Mouse (Mus musculus) embryonic facial prominence, embryonic 13.5 days (tissue): ENCODE results near the gene Gm28035. TPM values are rescaled to one million over a fixed set of nuclear protein-coding genes. Genes with fewer than 3 reads are reported as not detected.

Experiments used
- ATAC-seq: fragments of 200-750 bp; cut with Nextera tagmentation; 2 replicates; pipeline ENCODE4 v1.8.0; 2017; ENCODE audit warnings: low read depth; ENCODE audit not compliant: insufficient number of reproducible peaks, insufficient read depth, low FRiP score, low TSS enrichment
- H3K27ac ChIP-seq: fragments of 300-500 bp; sonication (generic); 2 replicates; pipeline ENCODE4 v1.5.1; 2015; ENCODE audit warnings: moderate library complexity, mild to moderate bottlenecking, inconsistent platforms
- H3K27me3 ChIP-seq: fragments of 300-500 bp; sonication (generic); 2 replicates; pipeline ENCODE4 v1.6.1; 2015; ENCODE audit warnings: mild to moderate bottlenecking, inconsistent platforms
- H3K36me3 ChIP-seq: fragments of 300-500 bp; sonication (generic); 2 replicates; pipeline ENCODE4 v1.6.1; 2015; ENCODE audit warnings: mild to moderate bottlenecking, inconsistent platforms
- H3K4me1 ChIP-seq: fragments of 300-500 bp; sonication (generic); 2 replicates; pipeline ENCODE4 v1.6.1; 2015; ENCODE audit warnings: inconsistent platforms
- H3K4me2 ChIP-seq: fragments of 300-500 bp; sonication (generic); 2 replicates; pipeline ENCODE4 v1.6.1; 2015; ENCODE audit warnings: moderate library complexity, mild to moderate bottlenecking, inconsistent platforms
- H3K4me3 ChIP-seq: fragments of 300-500 bp; sonication (generic); 2 replicates; pipeline ENCODE4 v1.5.1; 2015; ENCODE audit warnings: mild to moderate bottlenecking, inconsistent platforms
- H3K9ac ChIP-seq: fragments of 300-500 bp; sonication (generic); 2 replicates; pipeline ENCODE4 v1.6.1; 2015; ENCODE audit warnings: mild to moderate bottlenecking, inconsistent platforms
- H3K9me3 ChIP-seq: fragments of 300-500 bp; sonication (generic); 2 replicates; pipeline ENCODE4 v1.6.1; 2016; ENCODE audit warnings: inconsistent platforms
- WGBS: fragments of 180-500 bp; shearing (Covaris S2); methylation state at CpG from one replicate; pipeline ENCODE4 v1.1.7; 2015; ENCODE audit warnings: mixed read lengths; 5-methylcytosine and 5-hydroxymethylcytosine counted together
- polyA plus RNA-seq: library from polyadenylated mRNA; unstranded; fragments of >200 nt; fragmentation: Nextera tagmentation; extraction: Ambion mirVana; gene quantifications from 2 replicates; pipeline ENCODE4 v1.2.1, GENCODE M21; 2015

Gm28035 gene
- polyA plus RNA-seq, 1 experiment from 2014 or later = 0.06 TPM

DNA sequence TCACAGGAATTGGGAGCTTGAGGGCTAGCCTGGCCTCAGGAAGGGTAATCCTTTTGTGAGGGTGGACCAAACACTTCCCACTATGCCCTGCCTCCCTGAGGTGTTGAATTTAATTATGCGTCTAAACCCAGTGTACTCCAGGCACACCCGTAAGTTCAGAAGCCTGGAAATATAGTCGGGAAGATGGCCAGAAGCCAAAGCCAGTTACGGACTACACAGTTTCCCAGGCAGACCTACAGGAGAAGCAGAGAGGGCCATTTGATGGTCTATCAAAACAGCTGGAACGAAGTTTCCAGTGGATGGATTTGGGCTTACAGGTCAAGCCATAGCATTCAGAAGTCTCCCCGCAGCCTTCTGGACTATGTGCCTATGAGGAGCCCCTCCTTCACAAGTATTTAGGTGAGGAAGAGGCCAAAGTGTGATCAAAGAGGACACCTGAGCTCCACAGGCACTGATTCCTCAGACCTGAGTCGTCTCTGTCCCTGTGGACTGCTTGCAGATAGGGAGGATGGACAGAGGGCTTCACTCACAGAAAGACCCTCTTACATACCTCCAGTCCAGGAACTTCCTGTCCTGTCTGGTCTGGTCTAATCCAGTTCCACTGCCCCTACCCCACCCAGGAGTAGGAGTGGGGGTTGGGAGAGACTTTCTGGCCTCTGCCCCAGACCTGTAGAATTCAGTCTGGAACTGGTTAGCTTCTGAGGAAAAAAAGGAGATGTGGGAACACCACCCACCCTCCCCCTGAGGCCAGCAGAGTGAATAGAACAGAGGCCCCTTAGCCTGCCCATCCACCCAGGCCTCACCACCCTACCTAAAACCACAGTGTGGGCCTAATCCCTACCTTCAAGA, 24.5 kb downstream of the Gm28035 start:
- Histone ChIP-seq H3K27me3 (no peaks in the 10 kb centered on the region), H3K9me3 (no peaks in the 10 kb centered on the region), H3K27ac (peak overlapping the region; percentile 87), H3K4me2 (no peak overlapping the region), H3K4me1 (peaks cover 41% of the 10 kb centered on the region), H3K9ac (peak overlapping the region; percentile 58; the same call in 1 of the 2 replicates), H3K36me3 (peaks cover 49% of the 10 kb centered on the region), H3K4me3 (no peak overlapping the region)
- 49% methylated on average over 7 of the region's 7 CpGs for WGBS
- ATAC-seq = no peak

DNA sequence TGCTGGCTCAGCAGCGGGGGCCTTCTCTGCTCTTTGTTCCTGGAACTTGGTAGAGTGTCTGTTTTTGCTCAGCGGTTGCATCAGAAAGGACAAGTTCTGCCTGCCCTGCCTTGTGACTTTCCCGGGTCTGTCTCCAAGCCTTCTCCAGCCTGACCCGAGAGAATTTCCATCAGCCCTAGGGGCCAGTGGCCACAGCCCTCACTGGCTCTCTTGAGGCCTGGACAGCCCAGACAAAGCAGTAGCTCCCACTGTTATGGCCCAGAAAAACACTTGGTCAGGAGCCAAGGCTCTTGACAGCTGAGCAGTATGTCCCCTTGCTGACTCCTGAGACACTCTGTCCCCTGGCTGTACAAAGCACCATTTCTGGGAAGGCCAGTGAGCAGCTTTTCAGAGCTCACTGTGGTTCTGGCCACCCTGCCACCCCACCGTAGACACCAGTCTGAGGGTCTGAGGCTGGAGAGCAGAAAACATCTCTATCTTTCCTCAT, 25.4 kb downstream of the Gm28035 start, which contains the start of gene Phyhd1:
Gene Phyhd1, plus strand, starts transcription at position 437 of the 487 bp plus-strand sequence.
- no peak within 1 kb of the TSS for H3K4me3 ChIP-seq
- H3K27ac ChIP-seq = peak within 1 kb of the TSS; percentile 87

DNA sequence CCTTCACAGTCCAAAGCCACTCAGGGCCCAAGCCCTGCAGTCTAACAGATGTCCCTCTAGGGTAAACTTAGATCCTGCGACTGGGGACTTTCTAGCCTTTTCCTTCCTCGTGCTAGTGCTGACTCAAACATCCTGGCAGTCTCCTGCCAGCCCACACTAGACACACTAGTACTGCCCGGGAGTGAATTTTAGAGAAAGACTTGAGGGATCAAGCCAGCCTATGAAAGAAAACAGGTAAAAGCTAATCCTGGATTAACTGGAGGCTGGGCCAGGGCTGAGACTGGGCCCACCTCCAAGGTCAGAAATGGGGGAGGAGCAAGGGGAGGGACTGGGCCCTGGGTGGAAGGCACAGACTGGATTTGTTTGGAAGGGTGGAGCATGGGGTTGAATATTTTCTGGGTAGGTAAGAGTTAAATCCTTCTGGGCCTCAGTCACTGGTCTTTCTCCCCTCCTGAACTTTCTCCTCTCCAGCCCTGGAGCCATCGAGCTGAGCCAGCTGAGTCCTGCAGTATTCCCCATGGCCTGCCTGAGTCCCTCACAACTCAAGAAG, 26.1 kb downstream of the Gm28035 start:
- Histone ChIP-seq H3K27ac (peak overlapping the region; percentile 87), H3K9ac (peak overlapping the region; percentile 58), H3K27me3 (no peaks in the 10 kb centered on the region), H3K9me3 (no peaks in the 10 kb centered on the region), H3K36me3 (peaks cover 34% of the 10 kb centered on the region), H3K4me1 (peaks cover 45% of the 10 kb centered on the region), H3K4me3 (no peak overlapping the region), H3K4me2 (0 out of 2 replicates have a peak overlapping the region, but pooled peaks have one; percentile 16)
- peak; percentile 56 for ATAC-seq
- WGBS = 21% methylated on average over 4 of the region's 4 CpGs

More for the DNA sequence above, 25.4 kb downstream of the Gm28035 start, which contains the start of gene Phyhd1:
- Histone ChIP-seq H3K27me3 (no peaks in the 10 kb centered on the region), H3K9me3 (no peaks in the 10 kb centered on the region), H3K4me2 (0 out of 2 replicates have a peak within 1 kb of the TSS, but pooled peaks have one; percentile 16), H3K36me3 (peaks cover 41% of the 10 kb centered on the region), H3K4me1 (peaks cover 45% of the 10 kb centered on the region), H3K9ac (peak within 1 kb of the TSS; percentile 58)
- 25% methylated on average over 5 of the region's 5 CpGs for WGBS
- ATAC-seq = no peak

DNA sequence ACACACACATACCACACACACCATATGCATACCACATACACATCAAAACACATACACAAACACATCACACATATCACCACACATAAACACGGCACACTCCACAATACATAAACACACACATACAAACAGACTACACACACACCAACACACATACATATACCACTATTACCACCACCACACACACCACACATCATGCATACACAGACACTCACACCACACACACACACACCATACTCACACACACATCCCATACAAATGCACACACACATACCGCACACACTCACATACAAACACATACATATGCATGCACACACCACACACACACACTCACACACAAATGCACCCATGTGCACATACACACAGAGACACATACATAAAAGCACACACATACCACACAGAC, 27.1 kb downstream of the Gm28035 start:
- Histone ChIP-seq H3K27me3 (no peaks in the 10 kb centered on the region), H3K9ac (no peak overlapping the region), H3K4me2 (no peak overlapping the region), H3K9me3 (no peaks in the 10 kb centered on the region), H3K4me3 (no peak overlapping the region), H3K27ac (no peak overlapping the region), H3K4me1 (peaks cover 45% of the 10 kb centered on the region), H3K36me3 (peaks cover 24% of the 10 kb centered on the region)
- no peak for ATAC-seq
- 94% methylated on average over 2 of the region's 2 CpGs for WGBS

DNA sequence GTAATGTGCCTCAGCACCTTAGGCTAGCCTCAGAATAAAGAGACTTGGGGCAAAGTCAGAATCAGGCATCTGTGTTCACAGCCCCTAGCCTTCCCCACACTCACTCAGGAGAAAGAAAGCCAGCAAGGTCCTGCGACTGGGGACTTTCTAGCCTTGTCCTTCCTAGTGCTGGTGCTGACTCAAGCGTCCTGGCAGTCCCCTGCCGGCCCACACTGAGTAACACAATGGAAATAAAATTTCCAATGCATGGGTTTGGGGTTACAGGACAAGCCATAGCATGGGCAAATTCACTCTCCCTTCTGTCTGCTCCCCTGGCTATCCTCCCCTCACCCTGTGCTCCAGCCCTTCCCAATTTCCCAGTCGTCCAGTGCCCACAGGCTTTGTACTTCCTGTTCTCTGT, 28.0 kb downstream of the Gm28035 start:
- H3K27ac ChIP-seq = no peak overlapping the region
- no peak for ATAC-seq
- H3K36me3 ChIP-seq = peaks cover 17% of the 10 kb centered on the region
- no peak overlapping the region for H3K9ac ChIP-seq
- no peaks in the 10 kb centered on the region for H3K9me3 ChIP-seq
- no peaks in the 10 kb centered on the region for H3K27me3 ChIP-seq
- 50% methylated on average over 4 of the region's 4 CpGs for WGBS
- no peak overlapping the region for H3K4me3 ChIP-seq
- H3K4me1 ChIP-seq = peaks cover 41% of the 10 kb centered on the region
- no peak overlapping the region for H3K4me2 ChIP-seq

DNA sequence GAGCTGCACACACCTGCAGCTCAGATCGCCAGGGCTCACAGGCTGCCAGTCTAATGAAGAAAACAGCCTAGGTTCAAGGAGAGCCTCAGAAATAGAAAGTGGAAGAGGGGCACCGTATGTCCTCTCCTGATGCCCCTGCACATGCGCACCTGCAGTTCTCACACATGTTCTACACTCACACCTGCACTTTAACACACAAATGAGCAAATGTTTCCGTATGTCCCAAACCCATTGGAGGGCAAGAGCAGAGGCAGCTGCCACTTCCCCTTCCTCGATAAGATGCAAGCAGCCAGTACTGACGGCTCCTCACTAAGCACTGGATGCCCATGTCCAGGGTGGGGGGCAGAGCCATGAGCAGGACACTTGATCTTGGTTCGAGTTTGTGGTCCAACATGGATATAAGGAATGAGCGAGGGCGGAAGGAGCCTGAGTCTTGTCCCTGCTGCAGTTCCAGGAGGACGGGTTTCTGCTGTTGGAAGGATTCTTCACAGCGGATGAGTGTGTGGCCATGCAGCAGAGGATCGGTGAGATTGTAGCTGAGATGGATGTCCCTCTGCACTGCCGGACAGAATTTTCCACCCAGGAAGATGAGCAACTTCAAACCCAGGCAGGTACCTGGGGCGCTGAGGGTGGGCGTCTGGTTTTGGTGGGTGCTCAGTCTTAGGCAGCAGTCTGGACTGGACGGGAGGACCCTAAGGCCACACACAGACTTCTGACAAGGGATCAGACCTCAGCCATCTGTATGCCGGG, 29.0 kb downstream of the Gm28035 start:
- Histone ChIP-seq H3K4me2 (no peak overlapping the region), H3K9ac (no peak overlapping the region), H3K9me3 (no peaks in the 10 kb centered on the region), H3K36me3 (peaks cover 7% of the 10 kb centered on the region), H3K4me3 (no peak overlapping the region), H3K4me1 (peaks cover 34% of the 10 kb centered on the region), H3K27ac (peak overlapping the region; percentile 56; the same call in 1 of the 2 replicates), H3K27me3 (no peaks in the 10 kb centered on the region)
- 85% methylated on average over 17 of the region's 17 CpGs for WGBS
- no peak for ATAC-seq

DNA sequence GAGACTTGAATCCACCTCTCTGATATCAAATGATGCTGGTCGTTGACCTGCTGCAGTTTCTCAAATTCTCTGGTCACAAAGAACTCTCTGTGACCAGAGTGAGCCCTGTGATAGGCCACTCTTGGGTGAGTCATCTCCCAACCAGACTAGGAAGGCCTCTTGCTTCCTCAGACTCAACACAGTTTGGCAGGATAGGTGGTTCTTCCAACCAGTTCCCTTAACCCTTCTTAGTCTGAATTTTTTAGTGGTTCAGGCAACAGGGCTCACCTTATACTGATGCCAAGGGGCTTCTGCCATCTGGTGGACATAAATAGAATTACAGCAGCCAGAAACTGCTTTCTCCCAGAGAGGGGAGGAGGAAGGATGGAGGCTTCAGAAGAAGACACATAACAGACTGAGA, 29.8 kb downstream of the Gm28035 start:
- Histone ChIP-seq H3K27ac (0 out of 2 replicates have a peak overlapping the region, but pooled peaks have one; percentile 56), H3K4me3 (no peak overlapping the region), H3K27me3 (no peaks in the 10 kb centered on the region), H3K9ac (no peak overlapping the region), H3K36me3 (no peaks in the 10 kb centered on the region), H3K9me3 (no peaks in the 10 kb centered on the region), H3K4me2 (no peak overlapping the region), H3K4me1 (peaks cover 28% of the 10 kb centered on the region)
- ATAC-seq = peak; percentile 66; the same call in 1 of the 2 replicates
- 14% methylated on average over 1 of the region's 1 CpGs for WGBS

DNA sequence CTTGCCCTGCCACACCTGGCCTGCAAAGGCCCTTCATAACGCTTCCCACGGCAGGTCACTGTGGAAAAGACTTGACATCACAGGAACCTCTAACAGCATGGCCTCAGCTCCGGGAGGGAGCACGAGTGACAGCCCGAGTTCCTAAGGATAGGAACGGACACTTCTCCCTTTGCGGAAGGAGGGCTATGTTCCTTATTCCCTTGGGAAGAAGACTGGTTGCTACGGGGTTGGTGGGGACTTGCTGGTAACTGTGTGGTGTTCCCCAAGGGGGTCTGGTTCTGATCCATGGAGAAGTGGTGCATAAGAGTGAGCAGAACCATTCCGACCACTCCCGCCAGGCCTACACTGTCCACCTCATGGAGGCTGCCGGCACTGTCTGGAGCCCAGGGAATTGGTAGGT, 40.4 kb downstream of the Gm28035 start, which contains the start of gene Gm28038:
Gene Gm28038, plus strand, starts transcription at position 301 of the 400 bp plus-strand sequence.
- Histone ChIP-seq H3K27ac (no peak within 1 kb of the TSS), H3K27me3 (no peaks in the 10 kb centered on the region), H3K9me3 (no peaks in the 10 kb centered on the region), H3K36me3 (peaks cover 21% of the 10 kb centered on the region; the same call in 1 of the 2 replicates), H3K9ac (no peak within 1 kb of the TSS), H3K4me1 (peaks cover 12% of the 10 kb centered on the region), H3K4me3 (no peak within 1 kb of the TSS), H3K4me2 (no peak within 1 kb of the TSS)
- no peak for ATAC-seq
- 83% methylated on average over 11 of the region's 11 CpGs for WGBS

DNA sequence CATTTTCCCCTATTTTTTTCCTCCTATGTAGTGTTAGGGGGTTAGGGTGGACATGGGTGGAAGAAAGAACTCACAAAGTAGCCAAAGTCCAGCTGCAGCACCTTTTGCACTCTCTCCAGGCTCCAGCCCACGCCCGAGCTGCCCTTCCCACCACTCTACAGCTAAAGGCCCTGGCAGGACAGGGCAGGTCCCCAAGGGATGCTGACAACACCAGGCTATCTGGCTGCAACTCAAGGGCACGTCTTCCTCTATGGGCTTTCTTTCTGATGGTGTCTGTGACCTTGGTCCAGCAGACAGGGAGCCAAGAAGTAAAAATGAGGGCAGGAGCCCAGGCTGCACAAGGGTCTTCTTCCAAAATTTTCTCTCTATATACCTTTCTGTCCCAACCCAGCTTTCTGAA, 41.3 kb downstream of the Gm28035 start:
- Histone ChIP-seq H3K4me3 (no peak overlapping the region), H3K27ac (no peak overlapping the region), H3K4me2 (no peak overlapping the region), H3K27me3 (no peaks in the 10 kb centered on the region), H3K9ac (no peak overlapping the region), H3K4me1 (peaks cover 12% of the 10 kb centered on the region), H3K36me3 (peaks cover 21% of the 10 kb centered on the region; the same call in 1 of the 2 replicates), H3K9me3 (no peaks in the 10 kb centered on the region)
- no peak for ATAC-seq
- WGBS = 72% methylated on average over 3 of the region's 3 CpGs

DNA sequence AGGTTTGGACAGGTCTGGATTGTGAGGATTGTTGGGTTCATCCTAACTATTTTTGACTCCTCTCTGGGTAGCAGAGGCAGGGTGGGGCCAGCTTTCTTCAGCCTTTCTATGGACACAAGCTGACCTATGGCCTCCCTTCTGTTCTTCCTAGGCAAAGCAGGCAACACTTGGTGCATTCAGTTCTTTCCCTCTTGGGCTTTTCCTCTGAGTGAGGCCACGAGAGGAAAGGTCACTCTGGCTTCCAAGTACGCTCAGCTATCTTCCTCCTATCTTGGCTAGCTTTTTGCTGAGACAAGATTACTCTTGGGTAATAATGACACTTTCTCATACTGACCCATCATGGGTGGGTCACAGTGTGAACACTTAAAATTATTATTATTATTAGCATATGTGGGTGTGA, 42.8 kb downstream of the Gm28035 start:
- H3K4me1 ChIP-seq = peaks cover 24% of the 10 kb centered on the region
- WGBS = 87% methylated on average over 2 of the region's 2 CpGs
- no peak overlapping the region for H3K27ac ChIP-seq
- H3K9ac ChIP-seq = no peak overlapping the region
- no peak for ATAC-seq
- no peaks in the 10 kb centered on the region for H3K9me3 ChIP-seq
- H3K27me3 ChIP-seq = no peaks in the 10 kb centered on the region
- H3K4me2 ChIP-seq = no peak overlapping the region
- no peak overlapping the region for H3K4me3 ChIP-seq
- peaks cover 21% of the 10 kb centered on the region; the same call in 1 of the 2 replicates for H3K36me3 ChIP-seq

DNA sequence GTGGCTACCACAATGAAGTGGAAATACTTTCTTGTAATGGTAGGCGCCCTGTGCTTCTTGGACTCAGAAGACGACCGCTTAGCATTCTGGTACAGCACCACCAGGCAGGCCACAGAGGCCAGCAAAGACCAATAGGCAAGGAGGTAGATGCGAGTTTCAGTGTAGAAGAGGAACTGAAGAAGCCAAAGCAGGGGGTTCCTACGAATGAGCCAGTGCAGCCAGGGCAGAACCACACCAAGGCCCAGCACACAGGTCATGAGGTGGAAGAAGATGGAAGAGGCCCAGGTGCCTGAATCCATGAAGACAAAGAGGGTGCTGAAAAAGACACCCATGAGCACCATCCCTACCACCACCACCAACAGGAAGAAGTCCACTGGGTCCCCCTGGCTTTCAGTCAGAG, 44.6 kb downstream of the Gm28035 start:
- no peaks in the 10 kb centered on the region for H3K9me3 ChIP-seq
- H3K4me3 ChIP-seq = peak overlapping the region; percentile 89
- H3K27ac ChIP-seq = no peak overlapping the region
- H3K9ac ChIP-seq = no peak overlapping the region
- H3K4me1 ChIP-seq = peaks cover 24% of the 10 kb centered on the region
- ATAC-seq = no peak
- H3K4me2 ChIP-seq = peak overlapping the region; percentile 98
- 91% methylated on average over 5 of the region's 5 CpGs for WGBS
- H3K27me3 ChIP-seq = no peaks in the 10 kb centered on the region
- peaks cover 22% of the 10 kb centered on the region; the same call in 1 of the 2 replicates for H3K36me3 ChIP-seq
